Mouse (Mus musculus): ENCODE data around the gene Khdrbs1. TPM values are rescaled to one million over a fixed set of nuclear protein-coding genes. Genes with fewer than 3 reads are reported as not detected.
A peak's percentile ranks its signal among the peaks of the same experiment; 100 is the strongest.
"Not testable (repeated sequence)": the region's sequence is repeated elsewhere in the genome, so short reads cannot be mapped to it uniquely, and the experiment has no call there.

Khdrbs1 gene
- polyA plus RNA-seq, 1 experiment, result 117 TPM

GRCm38 (mm10) chr4:129701503-129702377 lies 40.4 kb downstream of the Khdrbs1 start:
- TF ChIP-seq POLR2A (IDR thresholded peaks at IDR 0.05; ENCODE audit: borderline replicate concordance, extremely low read depth, insufficient read depth, insufficient read length, poor library complexity, severe bottlenecking), result no peak
- TF ChIP-seq CTCF (IDR thresholded peaks at IDR 0.05; ENCODE audit: borderline replicate concordance, extremely low read depth, insufficient read depth, insufficient read length), result peak; percentile 74; the same call in 1 of the 2 replicates
- DNase-seq (ENCODE audit: low read depth), result peak; percentile 96

GRCm38 (mm10) chr4:129700661-129701060 lies 41.4 kb downstream of the Khdrbs1 start:
- DNase-seq (ENCODE audit: low read depth), result not testable (repeated sequence)

- TF ChIP-seq POLR2A (IDR thresholded peaks at IDR 0.05; ENCODE audit: borderline replicate concordance, extremely low read depth, insufficient read depth, insufficient read length, poor library complexity, severe bottlenecking) (no peak), CTCF (IDR thresholded peaks at IDR 0.05; ENCODE audit: borderline replicate concordance, extremely low read depth, insufficient read depth, insufficient read length) (no peak)
- DNase-seq (ENCODE audit: low read depth), result no peak
Observed at GRCm38 (mm10) chr4:129700216-129700615, 41.9 kb downstream of the Khdrbs1 start.

- peak; percentile 41 for DNase-seq (ENCODE audit: low read depth)
- TF ChIP-seq CTCF (IDR thresholded peaks at IDR 0.05; ENCODE audit: borderline replicate concordance, extremely low read depth, insufficient read depth, insufficient read length) (no peak), POLR2A (IDR thresholded peaks at IDR 0.05; ENCODE audit: borderline replicate concordance, extremely low read depth, insufficient read depth, insufficient read length, poor library complexity, severe bottlenecking) (no peak)
Observed at GRCm38 (mm10) chr4:129697191-129697590, 44.9 kb downstream of the Khdrbs1 start.

- TF ChIP-seq POLR2A (IDR thresholded peaks at IDR 0.05; ENCODE audit: borderline replicate concordance, extremely low read depth, insufficient read depth, insufficient read length, poor library complexity, severe bottlenecking) (peak; percentile 64), CTCF (IDR thresholded peaks at IDR 0.05; ENCODE audit: borderline replicate concordance, extremely low read depth, insufficient read depth, insufficient read length) (no peak)
- DNase-seq (ENCODE audit: low read depth), result peak; percentile 99
Observed at GRCm38 (mm10) chr4:129696158-129696985, 45.7 kb downstream of the Khdrbs1 start, which contains the start of gene Tmem39b. Tmem39b (minus strand) TSS chr4:129696838.

GRCm38 (mm10) chr4:129695815-129696157 lies 46.3 kb downstream of the Khdrbs1 start:
- no peak for TF ChIP-seq POLR2A (IDR thresholded peaks at IDR 0.05; ENCODE audit: borderline replicate concordance, extremely low read depth, insufficient read depth, insufficient read length, poor library complexity, severe bottlenecking)
- no peak for TF ChIP-seq CTCF (IDR thresholded peaks at IDR 0.05; ENCODE audit: borderline replicate concordance, extremely low read depth, insufficient read depth, insufficient read length)
- DNase-seq (ENCODE audit: low read depth), result no peak

GRCm38 (mm10) chr4:129684531-129684930 lies 57.6 kb downstream of the Khdrbs1 start:
- TF ChIP-seq POLR2A (IDR thresholded peaks at IDR 0.05; ENCODE audit: borderline replicate concordance, extremely low read depth, insufficient read depth, insufficient read length, poor library complexity, severe bottlenecking) (no peak), CTCF (IDR thresholded peaks at IDR 0.05; ENCODE audit: borderline replicate concordance, extremely low read depth, insufficient read depth, insufficient read length) (no peak)
- no peak for DNase-seq (ENCODE audit: low read depth)

GRCm38 (mm10) chr4:129683901-129684493 lies 58.1 kb downstream of the Khdrbs1 start:
- DNase-seq (ENCODE audit: low read depth), result no peak
- TF ChIP-seq CTCF (IDR thresholded peaks at IDR 0.05; ENCODE audit: borderline replicate concordance, extremely low read depth, insufficient read depth, insufficient read length), result no peak
- no peak for TF ChIP-seq POLR2A (IDR thresholded peaks at IDR 0.05; ENCODE audit: borderline replicate concordance, extremely low read depth, insufficient read depth, insufficient read length, poor library complexity, severe bottlenecking)

GRCm38 (mm10) chr4:129681837-129682236 lies 60.3 kb downstream of the Khdrbs1 start:
- no peak for DNase-seq (ENCODE audit: low read depth)
- TF ChIP-seq POLR2A (IDR thresholded peaks at IDR 0.05; ENCODE audit: borderline replicate concordance, extremely low read depth, insufficient read depth, insufficient read length, poor library complexity, severe bottlenecking), result no peak
- no peak for TF ChIP-seq CTCF (IDR thresholded peaks at IDR 0.05; ENCODE audit: borderline replicate concordance, extremely low read depth, insufficient read depth, insufficient read length)

- 0 out of 2 replicates have a peak, but pooled peaks have one; percentile 3 for TF ChIP-seq POLR2A (IDR thresholded peaks at IDR 0.05; ENCODE audit: borderline replicate concordance, extremely low read depth, insufficient read depth, insufficient read length, poor library complexity, severe bottlenecking)
- no peak for TF ChIP-seq CTCF (IDR thresholded peaks at IDR 0.05; ENCODE audit: borderline replicate concordance, extremely low read depth, insufficient read depth, insufficient read length)
- no peak for DNase-seq (ENCODE audit: low read depth)
Observed at GRCm38 (mm10) chr4:129672878-129673449, 69.1 kb downstream of the Khdrbs1 start.

All from brain, embryonic 14.5 days (tissue).